Mouse (Mus musculus) regulatory T cell (primary cell): ENCODE results near the gene 1700069L16Rik.

Experiments used
- in situ Hi-C: fragments of 300-600 bp; cut with MboI, MseI; formaldehyde crosslinking; loops from one replicate; pipeline ENCODE4 v1.15.1; 2025; ENCODE audit warnings: high pct_unique_total_duplicates

The 1700069L16Rik gene

DNA sequence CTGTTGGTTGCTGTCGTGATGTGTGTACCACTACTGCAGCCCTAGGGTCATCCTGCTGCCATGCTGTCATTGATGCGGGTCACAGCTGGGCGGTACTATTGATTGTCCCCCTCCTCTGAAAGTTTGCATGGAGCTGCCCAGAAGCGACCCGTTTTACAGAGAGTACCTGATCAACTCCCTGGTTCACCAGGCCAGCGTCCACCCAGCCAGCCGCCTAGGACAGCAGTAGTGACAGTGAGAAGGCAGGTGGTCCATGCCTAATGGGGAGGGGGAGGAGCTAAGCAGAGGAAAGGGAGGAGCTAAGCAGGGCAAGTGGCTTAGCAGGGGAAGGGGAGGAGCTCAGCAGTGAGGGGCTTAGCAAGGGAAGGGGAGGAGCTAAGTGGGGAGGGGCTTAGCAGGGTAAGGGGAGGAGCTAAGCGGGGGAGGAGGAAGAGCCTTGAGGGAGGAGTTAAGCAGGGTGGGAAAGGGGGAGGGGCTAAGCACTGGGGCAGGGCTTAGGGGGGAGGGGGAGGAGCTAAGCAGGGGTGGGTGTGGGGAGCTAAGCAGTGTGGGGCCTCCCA lies 31.3 kb downstream of the 1700069L16Rik start:
- in situ Hi-C loops = loop anchor here (25.0 kb wide), 1 partner anchor 1881 kb away; no protein-coding TSS in a partner anchor

DNA sequence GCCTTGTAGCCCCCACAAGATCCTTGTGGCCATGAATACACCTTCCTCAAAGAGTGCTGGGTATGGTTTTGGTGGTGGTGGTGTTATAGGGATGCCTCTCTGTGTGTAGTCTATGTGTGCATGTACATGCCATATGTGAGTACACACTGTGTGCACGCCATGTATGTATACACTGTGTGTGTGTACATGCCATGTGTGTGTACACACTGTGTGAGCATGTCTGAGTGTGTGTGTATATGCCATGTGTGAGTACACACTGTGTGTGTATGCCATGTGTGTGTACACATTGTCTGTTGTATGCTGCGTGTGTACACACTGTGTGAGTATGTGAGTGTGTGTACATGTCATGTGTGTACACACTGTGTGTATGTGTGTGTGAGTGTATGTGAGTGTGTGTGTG lies 33.7 kb downstream of the 1700069L16Rik start:
- in situ Hi-C loops = loop anchor here (25.0 kb wide), 1 partner anchor 1879 kb away; no protein-coding TSS in a partner anchor

DNA sequence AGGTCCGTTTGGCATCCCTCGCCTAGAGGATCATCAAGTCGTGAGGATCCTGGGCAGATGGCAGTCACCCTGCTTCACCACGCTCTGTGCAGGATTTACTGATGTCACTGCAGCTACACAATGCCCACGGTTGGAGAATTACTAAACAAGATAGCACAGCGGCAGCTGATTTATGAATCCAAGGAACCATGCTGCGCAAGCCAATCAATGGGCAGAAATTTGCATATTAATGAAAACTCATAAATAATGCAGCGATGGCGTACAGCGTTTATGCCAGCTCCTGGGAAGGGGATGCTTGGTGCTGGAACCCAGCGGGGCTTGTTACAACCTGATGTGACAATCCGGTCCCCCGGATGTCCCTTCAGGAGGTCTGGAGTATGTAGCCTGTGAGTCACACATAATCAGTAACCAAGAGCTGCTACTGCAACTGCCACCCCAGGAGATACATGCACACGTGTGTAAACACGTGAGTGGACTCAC lies 34.5 kb downstream of the 1700069L16Rik start:
- in situ Hi-C loops = loop anchor here (25.0 kb wide), 1 partner anchor 1878 kb away; no protein-coding TSS in a partner anchor

DNA sequence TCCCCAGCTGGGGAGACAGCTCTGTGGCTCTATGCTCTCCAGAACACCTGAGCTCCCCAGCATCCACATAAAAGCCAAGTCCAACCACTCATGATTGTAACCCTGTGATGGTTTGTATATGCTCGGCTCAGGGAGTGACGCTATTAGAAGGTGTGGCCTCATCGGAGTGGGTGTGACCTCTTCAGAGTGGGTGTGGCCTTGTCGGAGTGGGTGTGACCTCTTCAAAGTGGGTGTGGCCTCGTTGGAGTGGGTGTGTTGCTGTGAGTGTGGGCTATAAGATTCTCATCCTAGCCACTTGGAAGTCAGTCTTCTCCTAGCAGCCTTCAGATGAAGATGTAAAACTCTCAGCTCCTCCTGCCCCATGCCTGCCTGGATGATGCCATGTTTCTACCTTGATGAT lies 37.1 kb downstream of the 1700069L16Rik start:
- in situ Hi-C loops = loop anchor here (25.0 kb wide), 1 partner anchor 1875 kb away; no protein-coding TSS in a partner anchor

DNA sequence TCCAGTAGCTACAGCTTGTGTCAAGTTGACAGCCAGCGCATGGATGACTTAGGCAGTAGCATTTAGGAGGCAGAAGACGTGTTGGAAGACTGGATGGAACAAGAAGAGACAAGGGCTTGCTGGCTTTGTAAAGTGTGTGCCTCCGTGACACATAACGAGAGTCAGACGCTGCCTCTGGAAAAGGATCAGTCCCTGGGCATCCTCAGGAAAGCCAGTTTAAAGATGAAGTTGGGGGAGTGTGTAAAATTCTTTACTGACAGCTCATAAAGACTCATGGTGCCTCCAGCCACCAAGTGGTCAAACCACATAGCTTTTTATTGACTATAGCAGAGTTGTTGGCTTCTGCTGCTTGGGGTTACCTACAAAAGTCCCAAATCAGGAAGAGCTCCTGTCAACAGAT lies 39.1 kb downstream of the 1700069L16Rik start:
- in situ Hi-C loops = loop anchor here (25.0 kb wide), 1 partner anchor 1873 kb away; no protein-coding TSS in a partner anchor

DNA sequence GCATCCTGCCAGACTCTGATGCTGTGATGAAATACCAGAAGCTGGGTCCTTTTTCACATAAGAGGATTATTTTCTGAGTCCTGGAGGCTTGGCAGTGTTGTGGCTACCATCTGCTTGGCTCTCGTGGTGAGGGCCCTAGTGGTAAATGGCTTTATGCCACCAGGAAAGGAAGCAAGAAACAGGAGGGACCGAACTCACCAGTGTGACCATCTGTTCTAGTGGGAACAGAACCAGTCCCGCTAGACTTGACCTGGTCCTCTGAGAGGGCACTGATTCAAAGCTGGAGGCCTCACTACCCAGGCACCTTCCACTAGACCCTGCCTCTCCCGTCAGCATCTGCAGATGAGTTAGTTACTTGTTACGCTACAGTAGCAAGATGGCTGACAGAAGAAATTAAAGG lies 41.3 kb downstream of the 1700069L16Rik start:
- in situ Hi-C loops = loop anchor here (25.0 kb wide), 1 partner anchor 1871 kb away; no protein-coding TSS in a partner anchor

DNA sequence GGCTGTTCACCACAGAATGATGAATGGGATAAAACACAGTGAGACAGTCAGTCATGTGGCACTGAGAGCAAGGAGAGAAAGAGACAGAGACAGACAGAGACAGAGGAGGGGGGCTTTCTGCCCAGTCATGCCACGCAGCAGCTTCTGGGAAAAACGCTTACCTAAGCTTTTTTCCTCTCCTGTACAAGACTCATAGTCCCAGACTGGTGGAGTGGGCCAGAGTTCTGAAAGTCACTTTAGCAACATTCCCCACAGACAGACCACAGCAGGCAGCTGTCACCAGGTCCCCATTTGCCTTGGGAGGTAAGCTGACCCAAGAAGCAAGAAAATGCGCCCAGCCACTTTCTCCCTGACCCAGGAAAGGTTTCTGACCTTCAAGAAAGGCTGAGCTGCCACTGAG lies 42.1 kb downstream of the 1700069L16Rik start:
- in situ Hi-C loops = loop anchor here (25.0 kb wide), 1 partner anchor 1870 kb away; no protein-coding TSS in a partner anchor

DNA sequence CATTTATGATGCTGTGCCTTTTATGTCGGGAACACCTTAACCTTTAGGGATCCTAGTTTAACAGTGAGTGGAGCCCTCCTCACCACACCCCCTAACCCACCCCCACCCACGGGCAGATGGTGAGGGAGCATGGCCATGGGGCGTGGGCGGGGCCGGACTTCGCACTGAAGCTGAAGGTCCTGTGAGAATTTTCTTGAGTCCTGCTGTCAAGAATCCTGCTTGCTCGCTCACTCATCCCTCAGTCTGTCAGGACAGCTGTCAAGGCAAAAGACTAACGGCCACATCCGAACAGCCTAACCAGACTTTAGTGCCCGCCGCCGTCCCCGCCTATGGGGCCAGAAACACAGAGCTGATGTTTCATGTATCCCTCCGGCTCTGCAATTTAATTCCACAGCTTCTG lies 43.4 kb downstream of the 1700069L16Rik start:
- in situ Hi-C loops = loop anchor here (25.0 kb wide), 1 partner anchor 1869 kb away; no protein-coding TSS in a partner anchor

DNA sequence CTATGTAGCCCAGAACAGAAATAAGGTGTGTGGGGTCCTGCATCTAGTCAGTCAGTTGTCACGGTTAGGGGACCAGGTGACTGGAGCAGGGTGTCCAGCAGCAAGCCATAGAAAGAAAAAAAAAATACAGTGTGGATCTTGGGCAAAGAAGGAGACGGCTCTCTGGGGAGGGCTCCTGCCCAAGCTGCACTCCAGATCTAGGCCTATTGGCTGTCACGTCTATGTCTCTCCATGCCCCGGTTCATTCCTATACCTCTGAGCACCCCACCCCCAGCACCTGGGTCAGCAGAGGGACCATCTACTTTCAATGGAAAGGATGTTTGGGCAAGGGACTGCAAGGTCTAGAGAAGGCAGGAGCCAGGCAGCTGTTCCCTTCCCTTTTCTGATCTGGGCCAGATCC lies 45.1 kb downstream of the 1700069L16Rik start:
- in situ Hi-C loops = loop anchor here (25.0 kb wide), 1 partner anchor 1867 kb away; no protein-coding TSS in a partner anchor

DNA sequence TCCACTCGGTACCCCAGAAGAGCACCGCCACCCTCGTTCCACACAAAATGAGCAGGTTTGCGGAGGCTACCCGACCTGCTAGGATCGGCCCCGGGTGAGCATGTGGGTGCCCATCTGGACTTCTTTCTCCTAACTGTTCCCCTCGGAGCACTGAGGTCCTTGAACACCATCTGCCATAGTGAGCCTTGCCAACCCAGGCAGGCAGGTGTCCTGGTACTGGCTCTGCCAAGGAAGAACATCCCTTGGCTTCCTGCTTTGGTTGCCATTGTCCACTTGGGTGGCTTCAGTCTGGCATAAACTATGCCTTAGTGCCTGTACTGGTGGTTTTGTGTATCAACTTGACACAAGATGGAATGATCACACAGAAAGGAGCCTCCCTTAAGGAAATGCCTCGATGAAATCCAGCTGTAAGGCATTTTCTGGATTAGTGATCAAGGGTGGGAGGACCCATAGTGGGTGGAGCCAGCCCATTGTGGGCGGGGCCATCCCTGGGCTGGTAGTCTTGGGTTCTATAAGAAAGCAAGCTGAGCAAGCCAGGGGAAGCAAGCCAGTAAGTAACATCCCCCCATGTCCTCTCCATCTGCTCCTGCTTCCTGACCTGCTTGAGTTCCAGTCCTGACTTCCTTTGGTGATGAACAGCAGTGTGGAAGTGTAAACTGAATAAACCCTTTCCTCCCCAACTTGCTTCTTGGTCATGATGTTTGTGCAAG lies 45.7 kb downstream of the 1700069L16Rik start:
- in situ Hi-C loops = loop anchor here (25.0 kb wide), 1 partner anchor 1867 kb away; no protein-coding TSS in a partner anchor

DNA sequence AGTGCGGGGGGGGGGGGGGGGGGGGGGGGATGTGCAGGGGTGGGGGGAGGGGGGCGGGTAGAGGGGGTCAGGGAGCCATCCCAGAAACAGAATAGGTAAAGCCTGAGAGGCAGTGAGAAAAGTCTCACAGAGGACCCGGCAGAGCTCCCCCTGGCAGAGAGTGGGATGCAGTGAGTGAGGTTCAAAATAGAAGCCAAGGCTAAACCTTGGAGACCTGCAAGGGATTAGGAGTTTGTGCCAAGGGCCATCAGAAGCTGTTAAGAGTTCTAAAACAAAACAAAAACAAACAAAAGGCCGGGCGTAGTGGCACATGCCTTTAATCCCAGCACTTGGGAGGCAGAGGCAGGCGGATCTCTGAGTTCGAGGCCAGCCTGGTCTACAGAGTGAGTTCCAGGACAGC lies 47.0 kb downstream of the 1700069L16Rik start:
- in situ Hi-C loops = loop anchor here (25.0 kb wide), 1 partner anchor 1865 kb away; no protein-coding TSS in a partner anchor

DNA sequence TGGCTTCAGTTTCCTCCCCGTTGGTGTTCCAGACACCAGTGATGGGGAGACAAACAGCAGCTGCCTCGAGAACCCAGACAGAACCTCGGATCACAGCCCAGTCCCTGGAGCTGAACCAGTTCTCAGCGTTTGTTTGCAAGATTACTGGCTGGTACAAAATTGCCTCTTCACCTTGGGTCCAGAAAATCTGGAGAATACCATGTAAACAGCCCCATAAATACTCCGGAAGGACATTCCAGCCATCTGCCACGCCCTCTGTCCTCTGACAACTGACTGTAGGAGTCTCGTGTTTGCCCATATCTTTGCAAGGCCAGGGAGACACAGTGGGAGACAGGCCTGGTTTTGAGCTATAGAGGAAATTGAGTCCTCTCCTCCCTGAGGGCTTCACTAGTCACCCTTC lies 49.7 kb downstream of the 1700069L16Rik start:
- in situ Hi-C loops = loop anchor here (25.0 kb wide), 1 partner anchor 1863 kb away; no protein-coding TSS in a partner anchor

DNA sequence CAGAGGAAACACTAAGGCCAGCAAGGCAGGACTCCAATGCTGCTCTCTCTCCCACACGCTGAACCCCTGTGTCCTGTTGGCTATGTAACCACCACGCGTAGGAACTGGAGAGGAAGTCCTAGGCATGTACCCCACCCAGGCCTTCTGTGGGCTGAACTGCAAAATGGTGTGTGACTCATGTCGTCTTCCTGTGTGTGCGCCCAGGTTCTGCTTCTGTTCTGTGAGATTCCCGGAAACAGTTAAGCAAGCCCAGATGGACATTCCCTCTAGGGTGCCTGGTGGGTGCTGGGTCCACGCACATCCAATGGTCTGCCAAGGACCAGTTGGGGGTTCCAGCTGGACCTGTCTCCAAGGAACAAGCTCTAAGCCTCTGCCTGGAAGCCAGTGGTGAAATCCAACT lies 52.1 kb downstream of the 1700069L16Rik start:
- in situ Hi-C loops = no loop called here

DNA sequence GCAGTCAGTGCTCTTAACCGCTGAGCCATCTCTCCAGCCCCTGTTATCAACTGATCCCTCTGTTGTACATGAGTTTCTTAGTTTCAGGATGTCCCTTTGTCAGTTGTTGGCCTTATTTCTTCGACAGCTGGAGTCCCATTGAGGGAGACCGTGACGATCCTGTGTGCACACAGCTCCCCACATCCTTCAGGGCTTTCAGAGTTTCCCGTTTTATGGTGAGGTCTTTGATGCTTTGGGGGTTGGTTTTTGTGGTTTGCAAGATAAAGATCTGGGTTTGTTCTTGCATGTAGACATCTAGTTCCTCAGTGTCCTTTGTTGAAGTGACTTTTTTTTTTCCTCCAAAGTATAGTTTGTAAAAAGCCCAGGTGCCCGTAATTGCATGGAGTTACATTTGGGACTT lies 54.0 kb downstream of the 1700069L16Rik start:
- in situ Hi-C loops = no loop called here

DNA sequence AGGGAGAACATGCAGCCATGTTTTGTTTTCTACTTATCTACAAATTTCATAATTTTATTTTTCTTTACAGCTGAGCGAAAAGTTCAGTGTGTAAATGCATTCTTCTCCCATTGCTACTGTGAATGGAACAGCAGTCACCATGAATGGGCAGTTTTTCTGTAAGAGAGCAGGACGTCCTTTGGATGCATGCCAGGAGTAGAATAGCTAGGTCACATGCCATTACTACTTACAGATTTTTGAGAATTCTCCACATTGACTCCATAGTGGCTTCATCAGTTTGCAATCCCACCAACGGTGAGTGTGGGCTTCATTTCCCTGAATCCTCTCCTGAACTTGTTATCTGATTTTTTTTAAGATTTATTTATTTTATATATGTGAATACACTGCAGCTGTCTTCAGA lies 54.5 kb downstream of the 1700069L16Rik start:
- in situ Hi-C loops = no loop called here

DNA sequence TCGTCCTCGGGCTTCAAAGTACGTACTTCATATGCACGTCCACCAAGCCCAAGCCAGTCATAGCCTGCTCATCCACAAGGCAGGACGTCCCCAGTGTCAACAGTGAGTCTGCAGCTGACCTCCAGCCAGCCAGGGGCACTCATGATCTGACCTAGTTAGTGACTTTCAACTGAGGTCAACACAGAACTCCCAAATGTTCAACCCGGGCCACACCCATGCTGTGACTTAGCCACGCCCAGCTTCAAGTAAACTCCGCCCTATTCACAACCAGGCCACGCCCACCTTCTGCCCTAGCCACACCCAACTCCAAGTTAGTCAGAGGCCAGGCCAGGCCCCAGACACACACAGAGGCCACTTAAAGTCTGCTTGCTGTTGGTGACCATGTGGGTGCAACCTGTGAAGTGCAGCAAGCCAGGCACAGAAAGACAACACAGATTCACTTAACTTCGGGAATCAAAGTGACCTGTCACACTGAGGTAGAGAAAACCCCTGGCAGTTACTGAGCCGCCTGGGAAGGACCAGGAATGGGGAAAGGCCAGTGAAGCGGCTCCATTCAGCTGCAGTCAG lies 59.9 kb downstream of the 1700069L16Rik start:
- in situ Hi-C loops = no loop called here

DNA sequence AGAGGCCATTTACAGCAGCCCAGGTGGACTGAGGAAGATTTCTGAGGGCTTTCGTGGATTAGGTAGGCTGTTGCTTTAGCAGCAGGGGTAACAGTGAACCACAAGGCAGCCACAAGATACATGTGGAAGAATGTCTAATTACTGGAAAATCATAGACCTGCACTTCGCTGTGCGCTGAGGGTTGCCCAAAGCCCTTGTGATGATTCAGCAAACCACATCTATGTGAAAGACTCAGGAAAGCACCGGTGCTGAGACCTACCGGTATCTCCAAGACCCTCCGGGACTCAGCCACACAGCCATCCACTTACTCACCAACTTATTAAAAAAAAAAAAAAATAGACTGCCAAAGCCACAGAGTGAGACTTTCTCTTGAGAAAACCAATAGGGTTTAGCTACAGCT lies 60.4 kb downstream of the 1700069L16Rik start:
- in situ Hi-C loops = no loop called here

DNA sequence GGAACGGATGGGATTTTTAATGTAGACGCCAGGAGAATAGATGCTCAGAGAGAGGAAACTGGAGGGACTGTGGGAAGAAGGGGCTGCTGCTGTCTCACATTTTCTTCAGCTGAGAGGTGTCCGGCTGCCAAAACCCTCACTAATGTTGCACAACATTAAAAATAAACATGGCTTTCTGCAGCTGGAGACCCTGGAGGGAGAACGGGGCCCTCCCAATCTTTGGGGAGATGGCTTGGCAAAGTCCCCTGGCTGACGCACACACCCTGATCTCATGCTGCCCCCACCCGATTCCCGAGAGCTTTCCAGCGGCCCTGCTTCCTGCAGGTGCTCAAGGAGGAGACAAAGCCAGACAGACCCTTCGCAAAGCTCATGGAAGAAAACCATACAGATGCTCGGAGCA lies 63.7 kb downstream of the 1700069L16Rik start:
- in situ Hi-C loops = no loop called here

DNA sequence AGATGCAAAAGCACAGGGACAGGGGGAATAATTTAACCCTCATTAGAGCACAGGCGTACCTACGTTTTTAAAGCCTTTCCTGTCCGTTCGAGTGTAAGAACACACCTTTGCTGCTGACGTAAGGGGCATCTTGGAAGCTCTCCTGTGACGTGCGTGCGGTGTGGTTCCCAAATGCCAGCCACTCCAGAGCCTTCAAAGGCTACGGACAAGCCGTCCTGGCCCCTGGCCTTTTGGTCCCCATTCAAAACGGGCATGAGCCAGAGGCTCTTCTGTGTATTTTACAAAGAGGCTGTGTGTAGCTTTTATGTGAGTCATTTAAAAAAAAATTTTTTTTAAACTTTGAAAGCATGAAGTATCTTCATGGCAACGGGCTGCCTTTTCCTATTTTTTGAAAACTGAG lies 69.8 kb downstream of the 1700069L16Rik start:
- in situ Hi-C loops = no loop called here

DNA sequence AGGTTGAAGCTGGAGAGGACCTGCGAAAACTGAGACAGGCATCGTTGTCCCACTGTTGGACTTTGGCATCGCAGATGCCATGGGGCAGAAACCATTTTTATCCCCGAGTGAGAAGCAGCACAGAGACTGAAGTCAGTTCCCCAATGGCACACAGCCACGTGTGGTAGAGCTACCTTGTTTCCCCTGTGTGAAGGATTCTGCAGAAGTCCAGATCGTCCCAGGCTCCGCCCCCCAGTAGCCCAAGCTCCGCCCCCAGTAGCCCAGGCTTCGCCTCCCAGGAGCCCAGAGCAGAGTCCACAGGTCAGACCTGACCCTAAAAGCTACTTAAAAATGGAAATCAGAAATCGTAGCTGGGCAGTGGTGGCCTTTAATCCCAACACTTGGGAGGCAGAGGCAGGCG lies 70.4 kb downstream of the 1700069L16Rik start:
- in situ Hi-C loops = no loop called here

DNA sequence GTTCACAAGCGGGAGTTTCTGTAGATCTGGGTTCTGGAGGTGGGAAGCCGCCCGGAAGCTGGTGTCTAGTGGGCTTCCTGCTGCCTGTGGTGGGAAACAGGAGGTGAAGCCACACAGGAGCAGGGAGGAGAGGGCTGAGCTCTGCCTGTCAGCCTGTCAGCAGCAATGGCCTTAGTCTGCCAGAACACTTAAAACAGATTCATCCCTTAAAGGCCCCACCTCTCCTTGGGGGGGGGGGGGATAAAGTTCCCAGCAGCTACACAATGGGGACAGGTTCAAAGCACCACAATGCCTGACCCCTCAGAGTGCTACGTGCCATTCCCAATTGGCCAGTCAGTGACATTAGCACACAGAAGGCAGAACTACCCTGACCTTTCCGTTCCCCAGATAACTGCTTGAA lies 72.4 kb downstream of the 1700069L16Rik start:
- in situ Hi-C loops = no loop called here
